In genomic region chr13:58954331-58954730, GRCm38 (mm10) we compare ENCODE assay signal across 25 mouse cellular contexts.
A peak's percentile ranks its signal among the peaks of the same experiment; 100 is the strongest.
DNase-seq lines count a peak whose midpoint lies in the region; ATAC-seq lines count a peak whose summit lies in the region.
"Had no signal": no experiment of that assay in that cellular context is flagged by ENCODE, and none has a peak within 500 bp of the region (broad histone marks: within the 10 kb centered on the region; RNA-seq: fewer than 3 reads in every experiment).

No protein-coding gene starts in this region.

- H3K27me3 ChIP-seq in kidney, embryonic 15.5 days, result peaks cover 6% of the 10 kb centered on the region; the same call in 1 of the 2 replicates
- H3K27me3 ChIP-seq: forebrain, embryonic 13.5 days; hindbrain, embryonic 12.5 days; hindbrain, embryonic 15.5 days; Patski had no signal

- H3K27ac ChIP-seq in kidney, embryonic 15.5 days, result no peak overlapping the region
- H3K27ac ChIP-seq: embryonic facial prominence, embryonic 13.5 days; forebrain, embryonic 13.5 days; gastrocnemius, adult 2 months; hindbrain, embryonic 12.5 days; hindbrain, embryonic 15.5 days had no signal

- no peak overlapping the region for H3K9ac ChIP-seq in kidney, embryonic 15.5 days
- H3K9ac ChIP-seq: embryonic facial prominence, embryonic 13.5 days; forebrain, embryonic 13.5 days; forebrain, postnatal 0 days; hindbrain, embryonic 12.5 days; hindbrain, embryonic 15.5 days had no signal

- ATAC-seq in kidney, embryonic 15.5 days (replicated peaks; ENCODE audit: low FRiP score), result no peak
- ATAC-seq: forebrain, embryonic 13.5 days; forebrain, postnatal 0 days; intestine, postnatal 0 days; Patski had no signal

- no peak overlapping the region for H3K4me2 ChIP-seq in kidney, embryonic 15.5 days
- H3K4me2 ChIP-seq: embryonic facial prominence, embryonic 13.5 days; forebrain, embryonic 13.5 days; heart, embryonic 11.5 days; hindbrain, embryonic 12.5 days; hindbrain, embryonic 15.5 days had no signal

- no peaks in the 10 kb centered on the region for H3K36me3 ChIP-seq in kidney, embryonic 15.5 days
- H3K36me3 ChIP-seq: embryonic facial prominence, embryonic 13.5 days; G1E; hindbrain, embryonic 12.5 days; hindbrain, embryonic 15.5 days had no signal

- DNase-seq in embryo, embryonic 10.5 days (ENCODE audit: low spot score), result peak; percentile 30
- DNase-seq in embryo, embryonic 11 days, result no peak
- DNase-seq in ES-CJ7 (ENCODE audit: low read depth, low spot score) (peak; percentile 64), WW6 (ENCODE audit: low read depth, low spot score) (peak; percentile 16)
- no peak for DNase-seq in kidney, postnatal 10 days
- DNase-seq: adrenal gland, postnatal 14 days; cerebellum, adult 11 months; cerebellum, adult 2 months; cerebellum, adult 9-11 months; cerebellum, postnatal 36 days; forebrain, postnatal 0 days; gastrocnemius, adult 2 months; gastrocnemius, postnatal 14 days; heart, adult 11 months; kidney, adult 2 months had no signal

- WGBS in kidney, embryonic 15.5 days, result 32% methylated on average over 4 of the region's 4 CpGs

- H3K9me3 ChIP-seq in kidney, embryonic 15.5 days (replicated peaks), result no peaks in the 10 kb centered on the region
- H3K9me3 ChIP-seq: embryonic facial prominence, embryonic 13.5 days; forebrain, embryonic 13.5 days; hindbrain, embryonic 12.5 days; hindbrain, embryonic 15.5 days had no signal

- H3K4me3 ChIP-seq in kidney, embryonic 15.5 days (replicated peaks), result no peak overlapping the region
- H3K4me3 ChIP-seq: embryonic facial prominence, embryonic 13.5 days; erythroblast, embryonic 14.5 days; forebrain, embryonic 13.5 days; gastrocnemius, adult 2 months; hindbrain, embryonic 12.5 days; hindbrain, embryonic 15.5 days had no signal

- peaks cover 5% of the 10 kb centered on the region; the same call in 1 of the 2 replicates for H3K4me1 ChIP-seq in kidney, embryonic 15.5 days

Comparison
In these comparisons a context has a peak if more than half of its experiments do, and no peak if none do; other contexts are left out.
1. DNase-seq: peak in embryo, embryonic 10.5 days (single experiment), ES-CJ7 (single experiment) and WW6 (single experiment); none in embryo, embryonic 11 days (single experiment) and kidney, postnatal 10 days (single experiment).